Mouse (Mus musculus): ENCODE measurements around the gene Vmp1. TPM values are rescaled to one million over a fixed set of nuclear protein-coding genes. Genes with fewer than 3 reads are reported as not detected.

Vmp1 gene
- polyA plus RNA-seq, 1 experiment = 525 TPM

GRCm38 (mm10) chr11:86624237-86624941 is 59.2 kb downstream of the Vmp1 start:
- H3K4me1 ChIP-seq (ENCODE audit: control insufficient read depth, insufficient read depth, low read length) = peaks cover 13% of the 10 kb centered on the region
- no peak overlapping the region for H3K4me3 ChIP-seq (ENCODE audit: insufficient read depth, low read length)
- peak overlapping the region; percentile 100 for H3K27ac ChIP-seq (ENCODE audit: insufficient read depth, low read length)
- TF ChIP-seq CTCF (IDR thresholded peaks at IDR 0.05; ENCODE audit: borderline replicate concordance, insufficient read depth, low read length) (no peak), POLR2A (IDR thresholded peaks at IDR 0.05; ENCODE audit: low read depth, low read length) (peak; percentile 39; the same call in 1 of the 2 replicates)

DNA sequence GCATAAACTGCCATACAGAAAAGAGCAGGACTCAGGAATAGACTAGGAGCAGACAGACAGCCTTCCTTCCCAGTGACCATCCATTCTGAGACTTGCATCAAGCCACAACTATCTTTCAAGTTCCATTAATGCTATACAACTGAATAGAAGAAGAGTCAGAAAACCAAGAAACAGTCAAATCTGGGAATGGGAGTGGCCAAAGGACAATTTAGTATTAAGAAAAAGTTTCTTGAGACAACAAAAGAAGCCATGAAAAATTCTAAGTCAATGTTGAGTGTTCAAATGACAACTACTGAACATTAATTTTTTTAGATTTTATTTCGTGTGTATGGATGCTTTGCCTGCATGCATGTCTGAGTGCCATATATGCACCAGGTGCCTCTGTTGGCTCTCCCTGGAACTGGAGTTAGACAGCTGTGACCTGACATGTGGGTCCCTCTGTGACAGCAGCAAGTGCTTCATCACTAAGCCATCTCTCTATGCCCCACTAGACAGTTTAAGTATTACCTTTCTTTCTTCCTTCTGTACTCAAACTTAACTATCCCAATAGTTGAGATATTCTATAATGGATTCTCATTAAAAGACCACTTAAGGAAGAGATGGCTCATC is 60.1 kb downstream of the Vmp1 start:
- Histone ChIP-seq H3K4me3 (ENCODE audit: insufficient read depth, low read length) (no peak overlapping the region), H3K4me1 (ENCODE audit: control insufficient read depth, insufficient read depth, low read length) (peaks cover 13% of the 10 kb centered on the region), H3K27ac (ENCODE audit: insufficient read depth, low read length) (peak overlapping the region; percentile 100)
- TF ChIP-seq POLR2A (IDR thresholded peaks at IDR 0.05; ENCODE audit: low read depth, low read length) (peak; percentile 16; the same call in 1 of the 2 replicates), CTCF (IDR thresholded peaks at IDR 0.05; ENCODE audit: borderline replicate concordance, insufficient read depth, low read length) (no peak)

GRCm38 (mm10) chr11:86622191-86622912 is 61.3 kb downstream of the Vmp1 start:
- peak overlapping the region; percentile 96 for H3K27ac ChIP-seq (ENCODE audit: insufficient read depth, low read length)
- peaks cover 13% of the 10 kb centered on the region for H3K4me1 ChIP-seq (ENCODE audit: control insufficient read depth, insufficient read depth, low read length)
- TF ChIP-seq POLR2A (IDR thresholded peaks at IDR 0.05; ENCODE audit: low read depth, low read length) = no peak
- no peak for TF ChIP-seq CTCF (IDR thresholded peaks at IDR 0.05; ENCODE audit: borderline replicate concordance, insufficient read depth, low read length)
- H3K4me3 ChIP-seq (ENCODE audit: insufficient read depth, low read length) = no peak overlapping the region

- Histone ChIP-seq H3K4me1 (ENCODE audit: control insufficient read depth, insufficient read depth, low read length) (peaks cover 13% of the 10 kb centered on the region), H3K27ac (ENCODE audit: insufficient read depth, low read length) (peak overlapping the region; percentile 60; the same call in 1 of the 2 replicates), H3K4me3 (ENCODE audit: insufficient read depth, low read length) (no peak overlapping the region)
- TF ChIP-seq CTCF (IDR thresholded peaks at IDR 0.05; ENCODE audit: borderline replicate concordance, insufficient read depth, low read length) (no peak), POLR2A (IDR thresholded peaks at IDR 0.05; ENCODE audit: low read depth, low read length) (no peak)
These were observed 62.5 kb downstream of the Vmp1 start for GRCm38 (mm10) chr11:86621139-86621538.

DNA sequence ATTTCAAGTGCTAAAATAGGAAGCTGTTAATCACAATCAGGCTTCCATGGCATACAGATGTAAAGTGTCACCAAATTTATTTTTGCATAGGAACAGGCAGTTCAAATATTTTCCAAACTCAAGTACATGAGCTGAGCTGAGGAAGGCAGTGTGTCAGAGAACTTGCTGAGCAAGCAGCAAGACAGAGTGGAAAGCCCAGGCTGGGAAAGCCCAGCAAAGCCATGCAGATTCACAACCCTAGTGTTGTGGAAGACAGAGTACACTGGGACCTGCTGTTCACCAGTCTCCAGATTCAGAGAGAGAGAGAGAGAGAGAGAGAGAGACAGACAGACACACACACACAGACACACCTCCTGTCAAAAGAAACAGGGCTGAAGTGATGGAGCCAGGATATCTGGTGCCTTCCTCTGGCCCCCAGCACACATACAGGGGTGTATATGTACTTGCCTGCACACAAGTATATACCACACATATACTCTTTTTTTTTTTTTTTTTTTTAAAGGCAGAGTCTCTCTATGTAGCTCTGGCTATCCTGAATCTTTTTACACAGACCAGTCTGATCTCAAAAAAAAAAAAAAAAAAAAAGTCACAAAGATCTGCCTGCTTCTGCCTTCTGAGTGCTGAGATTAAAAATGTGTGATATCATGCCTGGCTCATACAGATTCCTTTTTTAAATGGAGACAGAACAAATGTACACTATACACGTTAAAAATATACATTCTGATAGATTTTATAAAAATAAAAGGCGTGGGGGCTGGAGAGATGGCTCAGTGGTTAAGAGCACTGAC is 64.9 kb downstream of the Vmp1 start:
- peak overlapping the region; percentile 67 for H3K27ac ChIP-seq (ENCODE audit: insufficient read depth, low read length)
- H3K4me1 ChIP-seq (ENCODE audit: control insufficient read depth, insufficient read depth, low read length) = peaks cover 10% of the 10 kb centered on the region
- H3K4me3 ChIP-seq (ENCODE audit: insufficient read depth, low read length) = no peak overlapping the region
- TF ChIP-seq CTCF (IDR thresholded peaks at IDR 0.05; ENCODE audit: borderline replicate concordance, insufficient read depth, low read length) (no peak), POLR2A (IDR thresholded peaks at IDR 0.05; ENCODE audit: low read depth, low read length) (no peak)

- no peak overlapping the region for H3K4me3 ChIP-seq (ENCODE audit: insufficient read depth, low read length)
- peak overlapping the region; percentile 100 for H3K27ac ChIP-seq (ENCODE audit: insufficient read depth, low read length)
- no peak for TF ChIP-seq POLR2A (IDR thresholded peaks at IDR 0.05; ENCODE audit: low read depth, low read length)
- TF ChIP-seq CTCF (IDR thresholded peaks at IDR 0.05; ENCODE audit: borderline replicate concordance, insufficient read depth, low read length) = no peak
- H3K4me1 ChIP-seq (ENCODE audit: control insufficient read depth, insufficient read depth, low read length) = peaks cover 5% of the 10 kb centered on the region
These were observed 69.0 kb downstream of the Vmp1 start for GRCm38 (mm10) chr11:86614607-86615006.

DNA sequence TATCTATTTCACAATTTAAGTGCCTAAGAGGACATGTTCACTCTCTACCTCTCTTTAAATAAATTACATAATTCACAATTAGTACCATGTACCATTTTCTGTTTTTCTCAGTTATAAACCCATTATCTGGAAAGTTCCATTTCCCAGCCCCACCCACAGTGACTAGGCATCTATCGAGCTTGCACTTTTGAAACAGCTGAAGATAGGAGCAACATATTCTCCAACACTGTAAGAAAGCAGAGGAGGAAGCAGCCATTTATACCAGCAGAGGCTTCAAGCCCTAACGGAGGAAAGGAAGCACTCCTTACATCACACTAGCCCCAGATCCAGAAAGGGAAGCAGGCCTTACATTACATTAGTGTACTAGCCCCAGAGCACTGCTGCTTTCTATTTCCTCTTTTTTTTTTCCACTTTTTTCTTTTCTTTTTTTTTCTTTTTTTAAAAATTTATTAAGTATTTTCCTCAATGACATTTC is 69.5 kb downstream of the Vmp1 start:
- H3K4me1 ChIP-seq (ENCODE audit: control insufficient read depth, insufficient read depth, low read length) = peaks cover 5% of the 10 kb centered on the region
- TF ChIP-seq CTCF (IDR thresholded peaks at IDR 0.05; ENCODE audit: borderline replicate concordance, insufficient read depth, low read length) (no peak), POLR2A (IDR thresholded peaks at IDR 0.05; ENCODE audit: low read depth, low read length) (no peak)
- no peak overlapping the region for H3K4me3 ChIP-seq (ENCODE audit: insufficient read depth, low read length)
- H3K27ac ChIP-seq (ENCODE audit: insufficient read depth, low read length) = peak overlapping the region; percentile 100

DNA sequence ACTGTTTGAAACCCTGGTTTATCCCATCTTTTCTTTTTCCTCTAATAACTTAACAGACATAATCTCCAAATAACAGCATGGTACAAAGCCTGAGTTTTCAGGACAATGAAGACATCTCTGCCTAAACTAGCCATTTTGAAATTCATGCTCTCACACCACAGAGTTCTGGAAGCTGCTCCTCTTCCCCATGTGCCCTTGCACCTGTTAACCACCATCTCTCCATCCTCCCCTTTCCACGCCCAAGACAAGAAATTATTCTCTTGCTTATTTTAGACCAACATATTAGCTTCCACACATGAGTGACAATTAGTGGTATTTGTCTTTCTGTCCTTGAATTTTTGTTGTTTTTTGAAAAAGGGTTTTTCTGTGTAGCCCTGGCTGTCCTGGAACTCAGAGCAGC is 71.6 kb downstream of the Vmp1 start:
- H3K4me1 ChIP-seq (ENCODE audit: control insufficient read depth, insufficient read depth, low read length) = peaks cover 12% of the 10 kb centered on the region
- no peak for TF ChIP-seq CTCF (IDR thresholded peaks at IDR 0.05; ENCODE audit: borderline replicate concordance, insufficient read depth, low read length)
- no peak for TF ChIP-seq POLR2A (IDR thresholded peaks at IDR 0.05; ENCODE audit: low read depth, low read length)
- no peak overlapping the region for H3K4me3 ChIP-seq (ENCODE audit: insufficient read depth, low read length)
- H3K27ac ChIP-seq (ENCODE audit: insufficient read depth, low read length) = 0 out of 2 replicates have a peak overlapping the region, but pooled peaks have one; percentile 25

- peak overlapping the region; percentile 82 for H3K27ac ChIP-seq (ENCODE audit: insufficient read depth, low read length)
- no peak for TF ChIP-seq CTCF (IDR thresholded peaks at IDR 0.05; ENCODE audit: borderline replicate concordance, insufficient read depth, low read length)
- no peak for TF ChIP-seq POLR2A (IDR thresholded peaks at IDR 0.05; ENCODE audit: low read depth, low read length)
- peaks cover 16% of the 10 kb centered on the region for H3K4me1 ChIP-seq (ENCODE audit: control insufficient read depth, insufficient read depth, low read length)
- H3K4me3 ChIP-seq (ENCODE audit: insufficient read depth, low read length) = no peak overlapping the region
These were observed 73.4 kb downstream of the Vmp1 start for GRCm38 (mm10) chr11:86610239-86610638.
